Mouse (Mus musculus): Measurements from ENCODE around the gene Gcsam. TPM values are rescaled to one million over a fixed set of nuclear protein-coding genes. Genes with fewer than 3 reads are reported as not detected.

Gene Gcsam
- total RNA-seq, 1 experiment from 2014 or later = not detected

DNA sequence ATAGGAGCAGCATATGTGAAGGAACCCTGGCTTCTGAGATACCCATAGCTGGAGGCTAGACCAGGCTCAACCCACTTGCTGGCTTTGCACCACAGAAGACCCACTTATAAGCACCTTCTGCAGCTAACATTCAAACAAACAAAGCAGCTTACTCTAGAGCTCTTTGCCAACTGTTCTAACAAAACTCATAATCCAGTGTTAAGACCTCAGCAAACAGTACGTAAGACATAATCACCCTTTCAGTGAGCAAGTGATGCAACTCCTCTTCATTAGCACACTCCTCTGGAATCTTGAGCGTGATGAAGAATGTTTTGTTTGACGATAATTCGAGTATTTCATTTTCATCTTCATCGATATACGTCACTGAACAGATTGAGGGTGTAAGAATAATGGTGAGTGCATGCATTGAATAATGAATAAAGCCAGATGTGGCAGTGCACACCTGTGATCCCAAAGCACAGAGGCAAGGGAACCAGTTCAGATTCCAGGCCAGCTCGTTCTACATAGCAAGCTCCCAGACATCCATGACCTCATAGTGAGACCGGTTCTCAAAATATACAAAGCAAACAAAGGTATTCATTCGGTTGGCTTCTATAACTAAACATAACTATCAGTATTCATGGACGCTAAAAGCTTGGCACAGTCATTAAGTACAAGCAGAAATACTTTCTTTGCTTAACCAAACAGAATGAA, 30.0 kb downstream of the Gcsam start:
- ATAC-seq (replicated peaks; ENCODE audit: insufficient number of reproducible peaks, low FRiP score, low TSS enrichment, poor library complexity, severe bottlenecking) = no peak

DNA sequence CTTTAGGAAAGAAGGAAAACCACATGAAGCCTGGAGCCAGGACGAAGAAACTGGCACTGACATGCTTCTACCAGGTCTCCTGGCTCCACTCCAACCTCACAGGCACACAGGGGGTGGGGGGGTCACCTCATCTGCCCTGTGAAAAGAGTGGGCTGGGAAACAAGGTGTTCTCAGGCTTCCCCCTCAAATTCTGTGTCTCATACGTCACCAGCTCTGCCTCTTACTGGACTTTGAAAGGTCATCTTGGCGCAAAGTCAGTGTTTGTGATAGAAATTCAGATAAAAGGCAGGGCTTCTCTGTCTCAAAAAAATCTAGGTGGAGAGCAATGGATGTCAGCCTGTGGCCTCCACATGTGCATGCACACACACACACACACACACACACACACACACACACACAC, 31.1 kb downstream of the Gcsam start:
- ATAC-seq (replicated peaks; ENCODE audit: insufficient number of reproducible peaks, low FRiP score, low TSS enrichment, poor library complexity, severe bottlenecking) = no peak

DNA sequence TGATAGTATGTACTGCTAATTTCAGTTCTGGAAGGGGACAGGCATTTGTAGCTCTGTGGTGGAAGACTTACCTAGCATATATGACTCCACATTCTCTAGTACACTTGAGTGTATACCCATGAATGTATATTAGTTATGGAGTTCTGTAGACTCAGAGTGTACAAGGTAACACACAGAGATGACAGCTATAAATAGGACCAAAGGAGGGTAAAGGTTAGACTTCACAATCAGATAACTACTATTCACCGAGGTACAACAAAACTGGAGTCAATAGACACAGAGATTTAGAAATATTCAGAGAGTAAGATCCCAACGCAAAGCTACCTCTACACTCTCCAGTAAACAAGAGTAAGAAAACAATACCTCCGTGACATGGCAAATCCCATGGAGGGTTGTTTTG, 33.8 kb downstream of the Gcsam start:
- no peak for ATAC-seq (replicated peaks; ENCODE audit: insufficient number of reproducible peaks, low FRiP score, low TSS enrichment, poor library complexity, severe bottlenecking)

DNA sequence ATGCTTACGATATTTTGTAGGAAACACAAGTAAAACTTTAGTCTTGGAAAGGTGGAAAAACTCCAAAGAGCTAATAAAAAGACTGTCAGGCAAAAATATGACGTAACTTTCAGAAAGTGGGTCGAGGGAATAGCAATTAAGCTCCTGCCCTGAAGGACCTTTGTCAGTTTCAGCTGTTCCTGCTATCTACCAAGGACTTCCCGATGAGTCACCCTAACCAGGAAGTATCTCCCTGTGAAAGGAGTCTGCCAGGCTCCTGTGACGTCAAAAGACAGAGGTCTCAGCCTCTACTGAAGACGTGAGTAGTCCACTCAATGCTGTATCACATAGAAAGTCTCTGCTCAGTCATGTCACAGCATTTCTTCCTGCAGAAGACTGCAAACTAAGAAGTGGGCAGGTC, 34.2 kb downstream of the Gcsam start:
- no peak for ATAC-seq (replicated peaks; ENCODE audit: insufficient number of reproducible peaks, low FRiP score, low TSS enrichment, poor library complexity, severe bottlenecking)

DNA sequence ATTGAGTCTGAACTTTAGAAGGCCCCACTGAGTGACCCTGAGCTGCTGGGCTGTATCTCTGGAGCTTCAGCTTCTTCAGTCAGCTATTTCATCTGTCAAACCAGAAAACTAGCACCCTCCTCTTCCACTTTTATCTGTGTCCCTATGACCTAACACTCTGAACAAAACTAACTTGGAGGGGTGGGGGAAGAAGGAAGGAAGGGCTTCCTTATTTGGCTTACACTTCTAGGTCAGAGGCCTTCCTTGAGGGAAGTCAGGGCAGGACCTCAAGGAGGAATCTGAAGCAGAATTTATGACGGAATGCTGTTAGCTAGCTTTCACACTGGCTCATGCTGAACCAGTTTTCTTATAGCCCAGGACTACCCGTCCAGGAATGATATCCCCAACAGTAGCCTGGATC, 41.3 kb downstream of the Gcsam start:
- ATAC-seq (replicated peaks; ENCODE audit: insufficient number of reproducible peaks, low FRiP score, low TSS enrichment, poor library complexity, severe bottlenecking) = peak; percentile 42; the same call in 1 of the 2 replicates

DNA sequence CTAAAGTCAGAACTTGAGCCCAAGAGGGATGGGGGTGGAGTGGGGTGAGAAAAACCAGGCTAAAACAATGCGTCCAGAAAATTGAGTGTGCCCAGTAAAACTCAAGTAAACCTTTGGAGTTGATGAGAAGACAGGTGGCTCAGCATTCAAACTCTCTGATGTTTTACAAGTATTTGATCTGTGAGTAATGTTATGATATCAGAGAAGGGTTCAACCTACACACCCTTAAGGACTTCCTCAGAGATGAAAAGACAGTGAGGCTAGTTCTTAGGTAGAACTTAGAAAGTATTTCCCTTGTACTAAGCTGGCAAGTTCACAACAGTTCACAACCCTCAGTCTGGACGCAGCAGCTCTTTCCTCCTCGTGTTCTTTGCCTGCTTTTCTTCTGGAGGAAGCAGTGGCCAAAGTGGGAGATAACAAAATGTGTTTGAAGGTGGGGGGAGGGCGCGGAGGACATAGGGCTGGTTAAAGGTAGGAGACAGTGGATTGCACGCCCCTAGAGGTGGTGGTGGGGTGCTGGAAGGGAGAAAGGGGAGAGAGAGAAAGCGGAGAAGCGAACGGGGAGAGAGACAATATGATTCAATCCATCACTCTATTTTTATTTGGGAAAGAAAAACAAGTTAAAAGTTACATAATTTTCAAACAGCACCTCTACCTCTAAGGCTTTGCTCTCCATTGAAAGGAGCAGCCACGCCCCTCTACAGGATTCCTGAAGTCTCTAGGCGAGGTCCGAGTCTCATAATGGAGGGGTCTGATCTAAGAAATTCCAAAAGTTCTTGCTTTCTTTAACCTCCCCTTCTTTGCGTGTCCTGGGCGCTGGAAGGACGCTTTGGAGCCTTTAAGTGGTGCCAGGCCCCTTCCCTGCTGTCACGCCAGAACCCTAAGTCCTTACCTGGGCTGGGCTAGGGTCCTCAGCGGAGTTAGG, 43.1 kb downstream of the Gcsam start:
- ATAC-seq (replicated peaks; ENCODE audit: insufficient number of reproducible peaks, low FRiP score, low TSS enrichment, poor library complexity, severe bottlenecking) = no peak

DNA sequence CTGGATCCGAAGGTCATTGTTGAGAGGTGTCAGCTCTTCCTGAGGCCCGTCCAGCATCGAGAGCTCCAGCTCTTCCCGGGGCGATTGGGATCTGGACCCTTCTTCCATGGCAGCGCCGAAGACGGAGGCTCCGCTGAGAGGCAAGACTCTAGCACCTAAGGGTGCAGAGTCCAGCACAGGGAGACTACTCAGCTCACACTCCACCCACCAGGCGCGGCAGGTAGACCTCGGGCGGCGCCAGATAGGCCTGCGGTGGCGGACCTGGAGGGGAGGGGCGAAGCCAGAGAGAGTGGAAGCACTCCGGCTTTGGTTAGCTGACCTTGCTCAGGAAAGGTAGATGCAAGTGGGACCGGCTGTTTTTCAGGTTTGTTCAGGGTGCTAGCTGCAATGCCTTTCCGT, 43.8 kb downstream of the Gcsam start, which contains the start of gene BC016579:
Gene BC016579 (minus strand): TSS at position 135 of the 399 bp plus-strand sequence.
- no peak for ATAC-seq (replicated peaks; ENCODE audit: insufficient number of reproducible peaks, low FRiP score, low TSS enrichment, poor library complexity, severe bottlenecking)

DNA sequence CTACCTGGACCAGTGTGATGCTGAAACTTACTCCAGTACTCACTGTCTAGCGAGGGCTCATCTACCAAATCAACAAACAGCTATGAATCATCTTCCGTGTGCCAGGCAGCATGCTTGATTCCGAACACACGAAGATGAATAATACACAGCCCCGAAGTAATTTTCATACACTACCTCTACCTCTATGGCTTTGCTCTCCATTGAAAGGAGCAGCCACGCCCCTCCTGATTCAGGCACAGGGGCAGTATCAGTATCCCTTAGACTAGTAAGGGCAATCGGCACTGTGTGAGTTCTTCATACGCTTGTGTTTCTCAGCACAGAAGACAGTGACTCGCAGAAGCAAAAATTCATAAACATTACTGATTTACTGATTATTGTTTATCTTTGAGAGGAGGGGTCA, 44.3 kb downstream of the Gcsam start:
- ATAC-seq (replicated peaks; ENCODE audit: insufficient number of reproducible peaks, low FRiP score, low TSS enrichment, poor library complexity, severe bottlenecking) = no peak

DNA sequence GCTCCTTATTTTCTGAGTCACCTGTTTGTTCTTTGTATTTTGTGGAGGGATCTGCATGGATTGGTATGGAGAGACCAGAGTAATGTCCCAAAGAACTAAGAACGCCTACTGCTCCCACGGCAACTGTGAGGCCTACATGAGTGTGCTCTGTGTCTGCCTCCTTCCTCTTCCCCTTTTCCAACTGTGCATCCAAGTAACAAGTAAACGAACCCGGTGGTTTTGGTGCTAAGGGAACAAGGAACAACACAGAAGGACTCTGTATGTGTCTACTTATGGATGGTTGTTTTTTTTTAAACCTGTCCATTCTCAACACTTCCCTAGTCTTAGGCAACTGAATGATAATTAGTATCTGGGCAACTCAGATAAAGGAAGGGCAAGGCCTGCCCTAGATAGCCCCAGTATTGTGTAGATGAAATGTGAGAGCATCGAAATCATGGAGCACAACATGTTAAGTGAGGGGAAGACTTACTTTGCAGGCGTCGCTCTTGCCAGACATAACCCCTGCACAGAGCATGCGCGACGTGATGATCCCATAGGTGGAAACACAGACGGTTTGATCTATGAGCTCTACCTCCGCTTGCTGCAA, 47.5 kb downstream of the Gcsam start:
- ATAC-seq (replicated peaks; ENCODE audit: insufficient number of reproducible peaks, low FRiP score, low TSS enrichment, poor library complexity, severe bottlenecking) = no peak

DNA sequence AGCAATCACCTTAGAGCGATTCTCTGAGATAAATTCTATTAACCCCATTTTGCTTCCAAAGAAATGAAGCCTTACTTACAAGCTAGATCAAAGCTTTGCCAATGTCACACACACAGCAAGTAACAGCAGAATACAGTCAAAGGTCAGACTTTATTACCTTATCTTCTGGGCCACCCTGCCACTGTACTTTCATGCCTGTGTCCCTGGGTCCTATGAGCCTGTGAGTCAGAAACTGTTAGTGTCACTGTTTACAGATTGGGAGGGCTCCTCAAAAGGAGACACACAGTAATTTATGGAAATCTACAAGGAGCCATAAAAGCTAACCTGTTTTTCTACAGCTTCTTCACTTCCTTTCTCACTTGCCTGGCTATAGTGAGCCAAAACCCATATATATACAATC, 48.1 kb downstream of the Gcsam start:
- no peak for ATAC-seq (replicated peaks; ENCODE audit: insufficient number of reproducible peaks, low FRiP score, low TSS enrichment, poor library complexity, severe bottlenecking)

DNA sequence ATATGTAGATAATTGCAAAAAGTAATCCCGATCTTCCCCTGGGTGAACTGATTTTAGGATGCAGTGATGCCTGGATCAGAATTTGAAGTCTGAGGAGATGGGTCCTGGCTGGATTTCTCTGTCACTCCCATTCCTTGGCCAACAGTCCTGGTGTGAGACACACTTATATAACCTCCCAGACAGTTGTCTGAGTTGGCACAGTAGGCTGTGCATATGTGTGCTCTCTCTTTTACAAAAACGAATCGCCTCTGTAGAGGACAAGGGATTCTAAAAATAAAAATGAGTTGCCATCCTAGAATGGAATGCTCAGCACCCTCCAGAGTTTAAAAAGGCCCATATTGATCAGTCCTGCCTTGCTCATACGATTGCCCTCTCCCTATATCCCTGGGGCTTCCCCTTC, 49.4 kb downstream of the Gcsam start:
- no peak for ATAC-seq (replicated peaks; ENCODE audit: insufficient number of reproducible peaks, low FRiP score, low TSS enrichment, poor library complexity, severe bottlenecking)

DNA sequence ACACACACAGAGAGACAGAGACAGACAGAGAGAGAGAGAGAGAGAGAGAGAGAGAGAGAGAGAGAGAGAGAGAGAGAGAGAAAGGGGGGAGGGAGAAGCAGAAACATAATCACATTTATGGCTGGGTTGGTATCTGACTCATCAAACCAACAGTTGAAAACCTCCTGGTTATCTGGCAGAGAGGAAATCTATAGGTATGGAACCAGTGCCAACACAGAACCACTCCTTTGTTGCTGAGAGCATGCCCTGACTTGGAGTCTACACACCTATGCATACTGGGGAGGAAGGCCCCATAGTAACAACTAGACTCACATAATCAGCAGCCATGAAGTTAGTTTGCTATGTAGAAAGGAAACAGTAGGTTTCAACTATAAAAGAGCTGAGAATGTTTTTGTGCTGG, 52.2 kb downstream of the Gcsam start:
- no peak for ATAC-seq (replicated peaks; ENCODE audit: insufficient number of reproducible peaks, low FRiP score, low TSS enrichment, poor library complexity, severe bottlenecking)

DNA sequence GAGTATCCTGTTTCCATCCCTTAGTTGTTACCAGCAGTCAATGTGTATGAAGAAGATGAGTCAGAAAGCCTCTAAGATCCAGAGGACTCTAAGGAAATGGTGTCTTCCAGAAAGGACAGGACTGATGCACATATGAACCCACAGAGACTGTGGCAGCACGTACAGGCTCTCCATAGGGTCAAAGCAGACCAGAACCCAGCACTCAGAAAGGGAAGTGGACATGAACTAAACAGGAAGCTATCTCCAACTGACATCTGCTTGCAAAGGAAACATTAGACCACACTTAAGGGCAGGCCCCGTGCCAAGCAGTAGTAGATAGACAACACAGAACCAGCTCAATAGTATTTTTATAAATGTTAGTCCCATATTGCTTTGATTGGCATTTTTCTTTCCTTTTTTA, 56.0 kb downstream of the Gcsam start:
- ATAC-seq (replicated peaks; ENCODE audit: insufficient number of reproducible peaks, low FRiP score, low TSS enrichment, poor library complexity, severe bottlenecking) = peak; percentile 80; the same call in 1 of the 2 replicates

DNA sequence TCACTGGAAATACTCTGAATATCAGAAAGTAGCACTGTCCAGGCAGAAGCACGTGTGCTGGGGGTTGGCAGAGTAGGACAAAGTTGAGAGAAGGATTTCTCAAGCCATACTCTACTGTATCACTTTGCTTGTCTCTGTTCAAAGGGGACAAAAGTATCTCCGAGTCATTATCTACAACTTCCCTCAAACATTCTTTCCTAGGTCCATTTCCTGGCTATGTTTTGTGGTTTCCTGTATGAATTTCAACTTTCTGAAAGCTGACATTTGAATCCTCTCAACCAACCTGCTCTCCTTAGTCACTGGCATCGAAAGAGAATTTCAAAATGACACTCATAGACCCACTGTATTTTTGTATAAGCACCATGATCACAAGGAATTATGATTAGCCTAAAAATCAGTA, 58.0 kb downstream of the Gcsam start:
- ATAC-seq (replicated peaks; ENCODE audit: insufficient number of reproducible peaks, low FRiP score, low TSS enrichment, poor library complexity, severe bottlenecking) = no peak

DNA sequence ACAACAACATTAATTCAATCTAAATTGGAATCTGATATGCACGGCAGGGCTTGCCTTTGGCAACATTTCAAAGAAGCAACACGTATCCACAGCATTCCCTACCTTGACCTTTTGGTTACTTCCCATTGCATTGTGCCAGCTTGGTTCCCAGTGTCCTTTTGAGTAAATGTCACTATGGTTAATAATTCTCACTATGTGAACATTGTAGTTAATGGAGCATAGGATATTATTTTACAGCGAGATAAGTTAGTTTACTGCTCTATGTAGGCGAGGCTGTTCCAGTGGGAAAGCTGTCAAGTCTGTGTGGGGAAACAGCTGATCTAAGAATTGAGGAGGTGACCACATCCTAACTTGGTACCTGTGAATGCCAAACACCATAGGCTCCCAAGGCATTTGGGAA, 59.8 kb downstream of the Gcsam start:
- no peak for ATAC-seq (replicated peaks; ENCODE audit: insufficient number of reproducible peaks, low FRiP score, low TSS enrichment, poor library complexity, severe bottlenecking)

Other genes with a start within 250 kb of the Gcsam start
- gene Cd200, start 201.3 kb upstream of the Gcsam start, total RNA-seq (2017) = 0.86 to 7.4 TPM (median 2.3 TPM) in 3 replicates
- not detected in 3 replicates for gene Gm609, start 117.4 kb upstream of the Gcsam start, total RNA-seq (2017)
- gene Gm17783, start 78.3 kb upstream of the Gcsam start, total RNA-seq (2017) = not detected in 3 replicates
- not detected in 3 replicates for gene Slc9c1, start 75.1 kb upstream of the Gcsam start, total RNA-seq (2017)
- gene BC016579, start 43.7 kb downstream of the Gcsam start, total RNA-seq (2017) = not detected in 3 replicates
- gene Tmprss7, start 83.3 kb downstream of the Gcsam start, total RNA-seq (2017) = not detected in 3 replicates
- not detected in 3 replicates for gene Tagln3, start 114.2 kb downstream of the Gcsam start, total RNA-seq (2017)
- gene Abhd10, start 132.6 kb downstream of the Gcsam start, total RNA-seq (2017) = 19.0 to 34.7 TPM (median 24.2 TPM) in 3 replicates

Measured in monocyte, adult 5-6 weeks (primary cell).